ENCODE assay signal across 9 mouse cellular contexts in the genomic region with DNA sequence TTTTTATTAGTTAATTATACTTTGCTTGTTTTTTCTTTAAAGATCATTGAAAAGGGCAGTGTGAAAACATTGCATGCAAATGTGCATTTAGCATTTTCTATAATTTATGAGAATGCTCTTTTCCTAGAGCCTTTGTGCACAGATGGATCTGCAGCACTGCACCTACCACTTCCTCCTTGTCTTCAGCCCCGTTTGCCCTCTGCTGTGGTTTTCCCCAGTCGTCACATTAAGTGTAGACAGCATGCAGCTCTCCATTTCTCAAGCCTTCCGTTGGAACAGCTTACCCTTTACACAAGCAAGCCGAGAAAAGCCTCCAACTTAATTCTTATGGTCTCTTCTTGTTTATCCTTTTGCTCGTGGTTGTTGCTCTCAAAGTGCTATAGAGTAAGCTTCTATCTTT.
A peak's percentile ranks its signal among the peaks of the same experiment; 100 is the strongest.
DNase-seq lines count a peak whose midpoint lies in the region; ATAC-seq lines count a peak whose summit lies in the region.
"Had no signal": no experiment of that assay in that cellular context is flagged by ENCODE, and none has a peak within 500 bp of the region (broad histone marks: within the 10 kb centered on the region; RNA-seq: fewer than 3 reads in every experiment).

No protein-coding gene starts in this region.

- H3K27ac ChIP-seq in hindbrain, embryonic 13.5 days: peak overlapping the region; percentile 50; the same call in 1 of the 2 replicates
- no peak overlapping the region for H3K27ac ChIP-seq in hindbrain, embryonic 10.5 days

- H3K4me3 ChIP-seq in hindbrain, embryonic 13.5 days: no peak overlapping the region
- H3K4me3 ChIP-seq in hindbrain, embryonic 10.5 days: no peak overlapping the region
- H3K4me3 ChIP-seq: heart, embryonic 12.5 days had no signal

- intact Hi-C loops in left cerebral cortex, postnatal 4 days (cut with DNase I): no loop called here

- H3K9me3 ChIP-seq in hindbrain, embryonic 13.5 days: no peaks in the 10 kb centered on the region
- H3K9me3 ChIP-seq in hindbrain, embryonic 10.5 days: no peaks in the 10 kb centered on the region
- H3K9me3 ChIP-seq: heart, embryonic 12.5 days had no signal

- no peak overlapping the region for H3K9ac ChIP-seq in hindbrain, embryonic 13.5 days
- H3K9ac ChIP-seq: heart, embryonic 12.5 days had no signal

- no peak overlapping the region for H3K4me2 ChIP-seq in hindbrain, embryonic 13.5 days
- H3K4me2 ChIP-seq: heart, embryonic 12.5 days had no signal

- H3K27me3 ChIP-seq in hindbrain, embryonic 13.5 days: no peaks in the 10 kb centered on the region
- no peaks in the 10 kb centered on the region for H3K27me3 ChIP-seq in hindbrain, embryonic 10.5 days (ENCODE audit: insufficient read depth, poor library complexity, severe bottlenecking)
- H3K27me3 ChIP-seq: heart, embryonic 12.5 days had no signal

- peaks cover 12% of the 10 kb centered on the region for H3K4me1 ChIP-seq in hindbrain, embryonic 13.5 days (replicated peaks)
- peaks cover 16% of the 10 kb centered on the region; the same call in 1 of the 2 replicates for H3K4me1 ChIP-seq in hindbrain, embryonic 10.5 days (replicated peaks)

- H3K36me3 ChIP-seq in hindbrain, embryonic 13.5 days: peaks cover 4% of the 10 kb centered on the region; the same call in 1 of the 2 replicates
- 0 out of 2 replicates have a peak, but pooled peaks cover 3% of the 10 kb centered on the region for H3K36me3 ChIP-seq in hindbrain, embryonic 10.5 days

- WGBS in hindbrain, embryonic 13.5 days: 67% methylated on average over 5 of the region's 5 CpGs
- WGBS in hindbrain, embryonic 10.5 days: 78% methylated on average over 5 of the region's 5 CpGs

- no peak for ATAC-seq in hindbrain, embryonic 13.5 days (ENCODE audit: low FRiP score)

- no peak for DNase-seq in hindbrain, embryonic 10.5 days (ENCODE audit: low spot score)
- peak; percentile 57 to 59 for DNase-seq in B cell, adult 2 months
- peak; percentile 42 for DNase-seq in brain, adult 2 months (ENCODE audit: low read depth, low spot score)
- peak; percentile 64 for DNase-seq in natural killer cell, adult 2 months (ENCODE audit: low spot score in 2 of 2)
- DNase-seq in ovary, postnatal 36 days (ENCODE audit: low spot score): no peak
- DNase-seq in left cerebral cortex, adult 11 months (ENCODE audit: low spot score): no peak
- no peak for DNase-seq in left cerebral cortex, postnatal 4 days

Comparison
In these comparisons a context has a peak if more than half of its experiments do, and no peak if none do; other contexts are left out.
1. DNase-seq: peak in B cell, adult 2 months (2 of 2), brain, adult 2 months (single experiment) and natural killer cell, adult 2 months (2 of 2); none in hindbrain, embryonic 10.5 days (single experiment), ovary, postnatal 36 days (single experiment), left cerebral cortex, adult 11 months (single experiment) and left cerebral cortex, postnatal 4 days (single experiment).